Mouse (Mus musculus): ENCODE results near the gene Mthfsl. TPM values are rescaled to one million over a fixed set of nuclear protein-coding genes. Genes with fewer than 3 reads are reported as not detected.

Gene Mthfsl
- polyA plus RNA-seq, 1 experiment from 2014 or later: 35.1 TPM

Other genes starting within 250 kb of the Mthfsl start
- 49.1 and 55.1 TPM in 2 replicates for gene Syncrip, start 237.7 kb downstream of the Mthfsl start, polyA plus RNA-seq (2015; fragmentation: Nextera tagmentation; extraction: Ambion mirVana)
- 8.3 and 8.9 TPM in 2 replicates for gene Zfp949, start 172.3 kb downstream of the Mthfsl start, polyA plus RNA-seq (2015; fragmentation: Nextera tagmentation; extraction: Ambion mirVana)
- 0.14 and 0.37 TPM in 2 replicates for gene Trim43a, start 139.4 kb downstream of the Mthfsl start, polyA plus RNA-seq (2015; fragmentation: Nextera tagmentation; extraction: Ambion mirVana)
- 0.69 and 1.6 TPM in 2 replicates for gene Bcl2a1d, start 11.6 kb upstream of the Mthfsl start, polyA plus RNA-seq (2015; fragmentation: Nextera tagmentation; extraction: Ambion mirVana)
- gene Trim43c, start 118.9 kb upstream of the Mthfsl start, polyA plus RNA-seq (2015; fragmentation: Nextera tagmentation; extraction: Ambion mirVana): 0.13 and 0.22 TPM in 2 replicates
- gene Bcl2a1a, start 236.6 kb upstream of the Mthfsl start, polyA plus RNA-seq (2015; fragmentation: Nextera tagmentation; extraction: Ambion mirVana): 0.64 and 0.99 TPM in 2 replicates

Measured in heart, embryonic 16.5 days (tissue).